Mouse (Mus musculus) gastrocnemius, postnatal 14 days (tissue): ENCODE data around the gene Acox1. TPM values are rescaled to one million over a fixed set of nuclear protein-coding genes. Genes with fewer than 3 reads are reported as not detected.

Experiments
- DNase-seq: peaks from one replicate; pipeline ENCODE4 v3.0.0; 2021; ENCODE audit warnings: mixed read lengths
- intact Hi-C: fragments of 180-260 bp; cut with DNase I; formaldehyde crosslinking; loops from one replicate; pipeline ENCODE4 v1.15.1; 2025; ENCODE audit warnings: low total_unique reads
- long read RNA-seq, 2 experiments: library from polyadenylated mRNA; stranded (forward); transcript quantifications; one replicate each; pipeline ENCODE4 v2.0.0; 2021
- total RNA-seq, 2 experiments: library from RNA; stranded (reverse); gene quantifications; 2 replicates each; pipeline ENCODE4 v1.2.3; 2021

Gene Acox1
- total RNA-seq = 10 to 100 TPM; 43.3 to 49.3 TPM
- long read RNA-seq, experiment 1, transcript Acox1-201 (14 exons, 3,987 nt) = major isoform, 41 of 55 reads
- long read RNA-seq, experiment 1, partial matches to known transcripts = 7 of 55 reads
- long read RNA-seq, experiment 1, other reads (novel, unspliced or antisense) = 7 of 55 reads
- long read RNA-seq, experiment 2, transcript Acox1-201 (14 exons, 3,987 nt) = major isoform, 41 of 53 reads
- long read RNA-seq, experiment 2, partial matches to known transcripts = 4 of 53 reads
- long read RNA-seq, experiment 2, other reads (novel, unspliced or antisense) = 7 of 53 reads

- intact Hi-C loops = no loop called here
- DNase-seq = peak; percentile 97
Observed at GRCm38 (mm10) chr11:116198639-116199531, at the start of gene Acox1, which contains the start of gene Ten1. Gene Acox1, minus strand, starts transcription at chr11:116199045. Gene Ten1, plus strand, starts transcription at chr11:116198855.

GRCm38 (mm10) chr11:116247502-116248222, 48.8 kb upstream of the Acox1 start:
- intact Hi-C loops = no loop called here
- no peak for DNase-seq

GRCm38 (mm10) chr11:116245616-116246015, 46.8 kb upstream of the Acox1 start:
- DNase-seq = no peak
- intact Hi-C loops = no loop called here

- intact Hi-C loops = no loop called here
- no peak for DNase-seq
Observed at GRCm38 (mm10) chr11:116244580-116244979, 45.7 kb upstream of the Acox1 start.

GRCm38 (mm10) chr11:116241744-116242235, 42.9 kb upstream of the Acox1 start:
- no peak for DNase-seq
- intact Hi-C loops = no loop called here

- intact Hi-C loops = no loop called here
- DNase-seq = no peak
Observed at GRCm38 (mm10) chr11:116239797-116240196, 41.0 kb upstream of the Acox1 start.

- intact Hi-C loops = no loop called here
- DNase-seq = no peak
Observed at GRCm38 (mm10) chr11:116237742-116238395, 39.0 kb upstream of the Acox1 start, which contains the start of gene Evpl. Gene Evpl, minus strand, starts transcription at chr11:116238077.

- no peak for DNase-seq
- intact Hi-C loops = loop anchor here (2.0 kb wide), 1 partner anchor 52 kb away; no protein-coding TSS in a partner anchor
Observed at GRCm38 (mm10) chr11:116234901-116235300, 36.1 kb upstream of the Acox1 start.

GRCm38 (mm10) chr11:116232427-116232826, 33.6 kb upstream of the Acox1 start:
- intact Hi-C loops = no loop called here

GRCm38 (mm10) chr11:116228699-116229098, 29.9 kb upstream of the Acox1 start:
- no peak for DNase-seq
- intact Hi-C loops = loop anchor here (5.0 kb wide), 1 partner anchor 234 kb away; no protein-coding TSS in a partner anchor

More at GRCm38 (mm10) chr11:116232427-116232826, 33.6 kb upstream of the Acox1 start:
- no peak for DNase-seq

- peak; percentile 85 for DNase-seq
- intact Hi-C loops = loop anchor here (2.0 to 5.0 kb wide), 2 partner anchors 68 to 236 kb away; no protein-coding TSS in a partner anchor
Observed at GRCm38 (mm10) chr11:116226414-116226813, 27.6 kb upstream of the Acox1 start.

- intact Hi-C loops = no loop called here
- DNase-seq = no peak
Observed at GRCm38 (mm10) chr11:116222740-116223059, 23.9 kb upstream of the Acox1 start.

- peak; percentile 48 for DNase-seq
- intact Hi-C loops = no loop called here
Observed at GRCm38 (mm10) chr11:116221931-116222739, 23.3 kb upstream of the Acox1 start.

- DNase-seq = peak; percentile 68
- intact Hi-C loops = loop anchor here (5.0 kb wide), 1 partner anchor 78 kb away; no protein-coding TSS in a partner anchor
Observed at GRCm38 (mm10) chr11:116219885-116220284, 21.0 kb upstream of the Acox1 start.

GRCm38 (mm10) chr11:116218737-116219400, 20.0 kb upstream of the Acox1 start:
- DNase-seq = peak; percentile 87
- intact Hi-C loops = loop anchor here (5.0 kb wide), 1 partner anchor 77 kb away; no protein-coding TSS in a partner anchor

- intact Hi-C loops = loop anchor here (5.0 kb wide), 1 partner anchor 76 kb away; no protein-coding TSS in a partner anchor
- DNase-seq = no peak
Observed at GRCm38 (mm10) chr11:116218263-116218662, 19.4 kb upstream of the Acox1 start.

GRCm38 (mm10) chr11:116216549-116216948, 17.7 kb upstream of the Acox1 start:
- intact Hi-C loops = loop anchor here (5.0 kb wide), 1 partner anchor 74 kb away; no protein-coding TSS in a partner anchor
- no peak for DNase-seq
